Mouse (Mus musculus) liver, embryonic 14.5 days (tissue): ENCODE results near the gene Olfr1368.

Experiments
- CTCF ChIP-seq: IDR thresholded peaks from 2 replicates; pipeline ENCODE4 v1.5.1; 2016; ENCODE audit warnings: antibody characterized with exemption, low read depth, control low read depth
- EP300 ChIP-seq: IDR thresholded peaks from 2 replicates; pipeline ENCODE4 v1.6.1; 2016; ENCODE audit warnings: antibody characterized with exemption, low read depth

GRCm38 (mm10) chr13:21155888-21156287 lies 10.2 kb upstream of the Olfr1368 start:
- TF ChIP-seq CTCF = no peak
- TF ChIP-seq EP300 = no peak
